Mouse (Mus musculus) C2C12 (cell line): ENCODE data around the gene Trabd2b.

Experiments
- CEBPB ChIP-seq: IDR thresholded peaks from one replicate; pipeline ENCODE4 v1.6.1; 2011; ENCODE audit warnings: low read depth, mild to moderate bottlenecking, control low read depth, moderate library complexity
- CTCF ChIP-seq: IDR thresholded peaks from one replicate; pipeline ENCODE4 v1.5.1; 2011; ENCODE audit not compliant: control insufficient read depth, insufficient read depth, insufficient read length
- FOSL1 ChIP-seq: IDR thresholded peaks from one replicate; pipeline ENCODE4 v1.8.0; 2011; ENCODE audit warnings: mild to moderate bottlenecking, low read length; ENCODE audit not compliant: poor library complexity, insufficient read depth, severe bottlenecking
- MAX ChIP-seq: IDR thresholded peaks from one replicate; pipeline ENCODE4 v1.6.1; 2011; ENCODE audit warnings: mild to moderate bottlenecking, control low read depth
- MYOD1 ChIP-seq: IDR thresholded peaks from one replicate; pipeline ENCODE4 v1.6.1; 2011; ENCODE audit warnings: low read depth; ENCODE audit not compliant: control insufficient read depth, insufficient read length
- MYOG ChIP-seq: IDR thresholded peaks from one replicate; pipeline ENCODE4 v1.6.1; 2011; ENCODE audit not compliant: control insufficient read depth, insufficient read length; ENCODE audit errors: extremely low read depth
- USF1 ChIP-seq: IDR thresholded peaks from one replicate; pipeline ENCODE4 v1.6.1; 2011; ENCODE audit warnings: low read depth, mild to moderate bottlenecking, control low read depth, moderate library complexity

GRCm38 (mm10) chr4:114469881-114470280, 63.4 kb downstream of the Trabd2b start:
- TF ChIP-seq CTCF (no peak), FOSL1 (no peak), USF1 (no peak), MAX (no peak), MYOG (no peak), MYOD1 (no peak), CEBPB (no peak)
